8 mouse cellular contexts compared by ENCODE assay signal in genomic region chr19:12573266-12574011, GRCm38 (mm10). TPM values are rescaled to one million over a fixed set of nuclear protein-coding genes. Genes with fewer than 3 reads are reported as not detected.
DNase-seq lines count a peak whose midpoint lies in the region; ATAC-seq lines count a peak whose summit lies in the region.

No protein-coding gene starts in this region.

- 7% methylated on average over 14 of the region's 14 CpGs for WGBS in intestine, embryonic 14.5 days

- DNase-seq in adipocyte (ENCODE audit: low spot score): peak; percentile 90
- DNase-seq in embryo, embryonic 11 days: peak; percentile 91
- peak; percentile 91 for DNase-seq in gastrocnemius, postnatal 25 days
- peak; percentile 82 for DNase-seq in intestine, embryonic 14.5 days (ENCODE audit: low spot score)
- DNase-seq in left cerebral cortex, postnatal 25 days (ENCODE audit: low spot score in 2 of 2): peak; percentile 63 to 89
- DNase-seq in mesoderm, embryonic 11.5 days (ENCODE audit: low read depth, low spot score): peak; percentile 88
- peak; percentile 68 for DNase-seq in right cerebral cortex, postnatal 25 days
- peak; percentile 86 to 87 for DNase-seq in urinary bladder, postnatal 4 days (ENCODE audit: low spot score in 2 of 2)

- H3K27me3 ChIP-seq in intestine, embryonic 14.5 days (replicated peaks; ENCODE audit: control insufficient read depth, insufficient read depth, low read length): no peaks in the 10 kb centered on the region

- peak overlapping the region; percentile 66 for H3K4me2 ChIP-seq in intestine, embryonic 14.5 days (ENCODE audit: low read length)

- intact Hi-C loops in left cerebral cortex, postnatal 25 days (cut with DNase I): loop anchor here (5.0 kb wide), 1 partner anchor 106 kb away; no protein-coding TSS in a partner anchor

- peaks cover 11% of the 10 kb centered on the region; the same call in 1 of the 2 replicates for H3K4me1 ChIP-seq in intestine, embryonic 14.5 days (replicated peaks; ENCODE audit: control insufficient read depth, insufficient read depth, low read length)

- peak; percentile 98 for ATAC-seq in intestine, embryonic 14.5 days (replicated peaks; ENCODE audit: low FRiP score, low TSS enrichment, low read depth)

- no peaks in the 10 kb centered on the region for H3K9me3 ChIP-seq in intestine, embryonic 14.5 days (ENCODE audit: control insufficient read depth, low read length)

- peaks cover 17% of the 10 kb centered on the region for H3K36me3 ChIP-seq in intestine, embryonic 14.5 days (ENCODE audit: control insufficient read depth, insufficient read depth, low read length)

- peak overlapping the region; percentile 27 for H3K27ac ChIP-seq in intestine, embryonic 14.5 days (ENCODE audit: low read depth)

- peak overlapping the region; percentile 46 for H3K9ac ChIP-seq in intestine, embryonic 14.5 days (ENCODE audit: low read length)

- peak overlapping the region; percentile 48 for H3K4me3 ChIP-seq in intestine, embryonic 14.5 days (ENCODE audit: low read depth, low read length)

RNA-seq across cellular contexts. Expression of gene Gm4952, which starts 26.3 kb away (rescaled TPM):
- total RNA-seq in gastrocnemius, postnatal 25 days (2021): not detected
- polyA plus RNA-seq in intestine, embryonic 14.5 days (2014; fragmentation: Nextera tagmentation; extraction: Ambion mirVana): not detected in 2 replicates
- total RNA-seq in left cerebral cortex, postnatal 25 days (2021): under 1 TPM in 1 of 2 experiments, not detected in 1; 0.14 TPM

RNA-seq across cellular contexts. Expression of gene Fam111a, which starts 27.9 kb away (rescaled TPM):
- total RNA-seq in gastrocnemius, postnatal 25 days (2021): 1 to 10 TPM; 2.5 to 3.9 TPM
- polyA plus RNA-seq in intestine, embryonic 14.5 days (2014; fragmentation: Nextera tagmentation; extraction: Ambion mirVana): 19.9 and 23.0 TPM in 2 replicates
- 1 to 10 TPM; 1.8 to 2.6 TPM for total RNA-seq in left cerebral cortex, postnatal 25 days (2021)

RNA-seq across cellular contexts. Expression of gene Glyat, which starts 59.7 kb away (rescaled TPM):
- total RNA-seq in gastrocnemius, postnatal 25 days (2021): not detected
- not detected in 2 replicates for polyA plus RNA-seq in intestine, embryonic 14.5 days (2014; fragmentation: Nextera tagmentation; extraction: Ambion mirVana)
- not detected for total RNA-seq in left cerebral cortex, postnatal 25 days (2021)

Comparison
In these comparisons a context has a peak if more than half of its experiments do, and no peak if none do; other contexts are left out.
1. Peak in every context shown above with its lines: DNase-seq, ATAC-seq, H3K4me3 ChIP-seq and H3K27ac ChIP-seq.